Mouse (Mus musculus) kidney, adult 10 weeks (tissue): ENCODE results near the gene Gm42420. TPM values are rescaled to one million over a fixed set of nuclear protein-coding genes. Genes with fewer than 3 reads are reported as not detected.

Experiments used
- polyA plus RNA-seq: library from polyadenylated mRNA; stranded (reverse); fragments of 350-450 nt; fragmentation: Illumina TruSeq; extraction: RNeasy Lipid Tissue Mini Kit (QIAGEN cat#74804); gene quantifications from one replicate; pipeline ENCODE4 v1.2.3, GENCODE M21; 2014; ENCODE audit warnings: low read depth, low replicate concordance

The Gm42420 gene
- not detected for polyA plus RNA-seq

GRCm38 (mm10) chr6:39585517-39585916 is at the start of gene Gm42420:
Gene Gm42420, plus strand, starts transcription at chr6:39585753.

GRCm38 (mm10) chr6:39557723-39558261 is 27.8 kb upstream of the Gm42420 start, which contains the start of gene Dennd2a:
Gene Dennd2a, minus strand, starts transcription at chr6:39557867.

GRCm38 (mm10) chr6:39573791-39574554 is 11.6 kb upstream of the Gm42420 start, which contains the start of gene Adck2:
Gene Adck2, plus strand, starts transcription at chr6:39573873.

GRCm38 (mm10) chr6:39592401-39593214 is 7.1 kb downstream of the Gm42420 start, which contains the start of gene Ndufb2:
Gene Ndufb2, plus strand, starts transcription at chr6:39592574.

Other genes starting within 250 kb of the Gm42420 start
- 40.5 TPM for gene Slc37a3, start 208.1 kb upstream of the Gm42420 start, polyA plus RNA-seq
- 1.5 TPM for gene Rab19, start 204.6 kb upstream of the Gm42420 start, polyA plus RNA-seq
- gene Mkrn1, start 165.3 kb upstream of the Gm42420 start, polyA plus RNA-seq, result 36.8 TPM
- gene Dennd2a, start 27.9 kb upstream of the Gm42420 start, polyA plus RNA-seq, result 0.32 TPM
- gene Adck2, start 11.9 kb upstream of the Gm42420 start, polyA plus RNA-seq, result 5.0 TPM
- gene Ndufb2, start 6.8 kb downstream of the Gm42420 start, polyA plus RNA-seq, result 103 TPM
- gene Braf, start 139.7 kb downstream of the Gm42420 start, polyA plus RNA-seq, result 28.9 TPM
- 223 TPM for gene Mrps33, start 225.2 kb downstream of the Gm42420 start, polyA plus RNA-seq